Mouse (Mus musculus) myocyte (in vitro differentiated cells): ENCODE measurements at regions not wholly inside any gene's neighbourhood (a gene's known extent, or its start where the extent isn't known, plus 50 kb on each side); places are given as distances from the start of the nearest gene placed in this dataset.

ENCODE experiments used
- H3K27me3 ChIP-seq: one replicate; pipeline ENCODE4 v1.6.1; 2011; ENCODE audit not compliant: control insufficient read depth, insufficient read depth, insufficient read length
- H3K36me3 ChIP-seq: one replicate; pipeline ENCODE4 v1.6.1; 2011; ENCODE audit not compliant: control insufficient read depth, insufficient read depth
- H3K4me2 ChIP-seq: one replicate; pipeline ENCODE4 v1.6.1; 2011; ENCODE audit warnings: low read depth, control low read depth
- H3K4me3 ChIP-seq: one replicate; pipeline ENCODE4 v1.5.1; 2011; ENCODE audit warnings: mild to moderate bottlenecking, control low read depth, moderate library complexity
- H3K79me2 ChIP-seq: one replicate; pipeline ENCODE4 v1.6.1; 2011; ENCODE audit not compliant: control insufficient read depth, insufficient read depth
- H3ac ChIP-seq: one replicate; pipeline ENCODE4 v1.6.1; 2011; ENCODE audit not compliant: control insufficient read depth, insufficient read length
- CEBPB ChIP-seq: IDR thresholded peaks from 2 replicates; pipeline ENCODE4 v1.6.1; 2011; ENCODE audit warnings: mild to moderate bottlenecking, moderate library complexity; ENCODE audit not compliant: poor library complexity, insufficient read depth, severe bottlenecking
- E2F4 ChIP-seq: IDR thresholded peaks from one replicate; pipeline ENCODE4 v1.6.1; 2011; ENCODE audit warnings: mild to moderate bottlenecking, control low read depth, moderate library complexity; ENCODE audit not compliant: insufficient read depth
- MAX ChIP-seq: IDR thresholded peaks from one replicate; pipeline ENCODE4 v1.6.1; 2011; ENCODE audit warnings: low read depth, mild to moderate bottlenecking, control low read depth
- MYOD1 ChIP-seq, 3 experiments: IDR thresholded peaks; one replicate each; pipeline ENCODE4 v1.6.1; 2011; ENCODE audit warnings: control low read depth in 2 of 3, low read depth in 2 of 3, mild to moderate bottlenecking in 2 of 3, moderate library complexity in 1 of 3; ENCODE audit not compliant: insufficient read length in 2 of 3, control insufficient read depth in 1 of 3
- MYOG ChIP-seq, 3 experiments: IDR thresholded peaks; one replicate each; pipeline ENCODE4 v1.6.1; 2011; ENCODE audit warnings: control low read depth in 2 of 3, low read depth in 2 of 3, mild to moderate bottlenecking in 2 of 3; ENCODE audit not compliant: insufficient read length in 2 of 3, control insufficient read depth in 1 of 3, insufficient read depth in 1 of 3
- POLR2A ChIP-seq: IDR thresholded peaks from one replicate; pipeline ENCODE4 v1.6.1; 2011; ENCODE audit warnings: low read depth, mild to moderate bottlenecking, control low read depth, moderate library complexity; ENCODE audit not compliant: insufficient read length
- POLR2AphosphoS2 ChIP-seq: IDR thresholded peaks from one replicate; pipeline ENCODE4 v1.6.1; 2011; ENCODE audit warnings: low read depth, control low read depth; ENCODE audit not compliant: insufficient read length
- REST ChIP-seq: IDR thresholded peaks from one replicate; pipeline ENCODE4 v1.6.1; 2011; ENCODE audit warnings: mild to moderate bottlenecking, control low read depth, moderate library complexity; ENCODE audit not compliant: insufficient read depth, insufficient read length
- SRF ChIP-seq: IDR thresholded peaks from one replicate; pipeline ENCODE4 v1.6.1; 2011; ENCODE audit warnings: low read depth; ENCODE audit not compliant: control insufficient read depth, insufficient read length
- TCF12 ChIP-seq: IDR thresholded peaks from one replicate; pipeline ENCODE4 v1.6.1; 2011; ENCODE audit warnings: mild to moderate bottlenecking, control low read depth; ENCODE audit not compliant: poor library complexity, insufficient read depth, severe bottlenecking
- TCF3 ChIP-seq: IDR thresholded peaks from one replicate; pipeline ENCODE4 v1.6.1; 2011; ENCODE audit warnings: low read depth, control low read depth; ENCODE audit not compliant: insufficient read length
- USF1 ChIP-seq: IDR thresholded peaks from one replicate; pipeline ENCODE4 v1.6.1; 2011; ENCODE audit warnings: low read depth, mild to moderate bottlenecking, control low read depth, moderate library complexity

DNA sequence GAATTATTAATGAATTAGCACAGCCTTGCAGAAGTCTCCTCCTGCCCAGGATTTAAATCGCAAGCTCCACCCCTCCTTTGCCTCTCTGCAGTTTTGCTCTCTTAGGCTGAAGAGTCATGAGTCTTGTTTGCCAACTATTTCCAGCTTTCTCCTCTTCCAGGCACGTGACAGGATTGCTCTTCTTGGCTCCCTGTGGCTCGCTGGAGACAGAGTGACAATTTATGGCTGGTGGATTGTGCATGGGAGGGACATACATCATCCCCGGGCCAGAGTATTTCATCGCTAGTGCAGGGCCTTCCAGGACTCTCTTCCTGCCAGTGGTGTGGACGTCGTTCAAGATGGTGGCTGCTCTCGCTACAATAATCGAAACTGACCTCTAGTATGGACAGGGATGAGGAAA lies 63.4 kb downstream of the Adm start:
- no peaks in the 10 kb centered on the region for H3K79me2 ChIP-seq
- H3K27me3 ChIP-seq, result no peaks in the 10 kb centered on the region
- H3ac ChIP-seq, result no peak overlapping the region
- no peaks in the 10 kb centered on the region for H3K36me3 ChIP-seq
- TF ChIP-seq USF1 (no peak), E2F4 (no peak), TCF12 (no peak), MYOD1 (IDR thresholded peaks at IDR 0.05; ENCODE audit: control insufficient read depth in 1 of 3, insufficient read length in 2 of 3, low read depth in 2 of 3) (no peak), POLR2AphosphoS2 (no peak), MAX (no peak), POLR2A (no peak), REST (no peak), CEBPB (no peak), SRF (no peak), TCF3 (no peak), MYOG (IDR thresholded peaks at IDR 0.05; ENCODE audit: control insufficient read depth in 1 of 3, insufficient read depth in 1 of 3, insufficient read length in 2 of 3, low read depth in 2 of 3) (no peak)
- no peak overlapping the region for H3K4me2 ChIP-seq
- H3K4me3 ChIP-seq, result no peak overlapping the region

DNA sequence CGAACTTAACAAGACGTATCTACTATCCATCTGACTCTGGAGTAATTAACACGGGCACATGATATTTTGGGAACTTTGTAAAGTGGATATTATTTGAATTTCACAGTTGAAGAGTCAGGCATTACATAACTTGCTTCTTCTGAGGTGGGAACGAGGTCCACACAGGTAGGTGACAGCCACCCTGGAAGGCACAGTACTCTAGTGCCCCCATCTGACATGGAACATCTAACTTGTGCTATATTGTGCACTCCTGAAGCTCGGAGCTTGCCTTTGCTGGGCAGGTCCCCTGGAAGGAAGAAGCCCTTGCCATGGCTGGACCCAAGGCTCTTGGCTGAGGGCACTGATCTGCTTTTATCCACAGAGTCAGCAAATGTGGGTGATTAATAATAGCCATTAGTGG lies 66.8 kb downstream of the Adm start:
- TF ChIP-seq MYOG (IDR thresholded peaks at IDR 0.05; ENCODE audit: control insufficient read depth in 1 of 3, insufficient read depth in 1 of 3, insufficient read length in 2 of 3, low read depth in 2 of 3) (no peak), POLR2AphosphoS2 (no peak), MYOD1 (IDR thresholded peaks at IDR 0.05; ENCODE audit: control insufficient read depth in 1 of 3, insufficient read length in 2 of 3, low read depth in 2 of 3) (no peak), SRF (no peak), TCF12 (no peak), TCF3 (no peak), E2F4 (no peak), CEBPB (no peak), POLR2A (no peak), REST (no peak), MAX (no peak), USF1 (no peak)

DNA sequence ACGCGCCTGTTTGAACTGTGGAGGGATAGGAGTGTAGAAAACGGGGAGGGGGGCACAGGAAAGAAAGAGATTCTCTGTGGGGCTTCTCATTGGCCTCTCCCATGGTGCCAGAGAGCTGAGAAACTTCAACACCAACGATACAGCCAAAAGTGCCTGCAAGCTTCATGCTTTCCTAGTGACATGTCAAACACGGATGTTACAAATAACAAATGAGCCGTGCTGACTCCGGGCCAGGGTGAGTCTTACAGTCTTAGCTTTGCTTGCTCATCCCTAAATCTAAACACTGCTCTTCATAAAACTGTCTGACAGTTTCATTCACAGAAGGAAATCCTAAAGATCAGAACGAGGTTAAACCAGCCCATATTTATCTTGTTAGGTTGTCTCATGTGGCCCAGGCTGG lies 68.3 kb downstream of the Adm start:
- TF ChIP-seq REST (no peak), USF1 (no peak), MYOG (IDR thresholded peaks at IDR 0.05; ENCODE audit: control insufficient read depth in 1 of 3, insufficient read depth in 1 of 3, insufficient read length in 2 of 3, low read depth in 2 of 3) (no peak), SRF (no peak), POLR2AphosphoS2 (no peak), MAX (no peak)
- Histone ChIP-seq H3K79me2 (no peaks in the 10 kb centered on the region), H3K36me3 (no peaks in the 10 kb centered on the region), H3K27me3 (no peaks in the 10 kb centered on the region), H3ac (no peak overlapping the region), H3K4me2 (no peak overlapping the region), H3K4me3 (no peak overlapping the region)

More for the DNA sequence above, 66.8 kb downstream of the Adm start:
- H3K79me2 ChIP-seq, result no peaks in the 10 kb centered on the region
- H3K36me3 ChIP-seq, result no peaks in the 10 kb centered on the region
- H3K4me3 ChIP-seq, result no peak overlapping the region
- H3K4me2 ChIP-seq, result no peak overlapping the region
- no peaks in the 10 kb centered on the region for H3K27me3 ChIP-seq
- H3ac ChIP-seq, result no peak overlapping the region

DNA sequence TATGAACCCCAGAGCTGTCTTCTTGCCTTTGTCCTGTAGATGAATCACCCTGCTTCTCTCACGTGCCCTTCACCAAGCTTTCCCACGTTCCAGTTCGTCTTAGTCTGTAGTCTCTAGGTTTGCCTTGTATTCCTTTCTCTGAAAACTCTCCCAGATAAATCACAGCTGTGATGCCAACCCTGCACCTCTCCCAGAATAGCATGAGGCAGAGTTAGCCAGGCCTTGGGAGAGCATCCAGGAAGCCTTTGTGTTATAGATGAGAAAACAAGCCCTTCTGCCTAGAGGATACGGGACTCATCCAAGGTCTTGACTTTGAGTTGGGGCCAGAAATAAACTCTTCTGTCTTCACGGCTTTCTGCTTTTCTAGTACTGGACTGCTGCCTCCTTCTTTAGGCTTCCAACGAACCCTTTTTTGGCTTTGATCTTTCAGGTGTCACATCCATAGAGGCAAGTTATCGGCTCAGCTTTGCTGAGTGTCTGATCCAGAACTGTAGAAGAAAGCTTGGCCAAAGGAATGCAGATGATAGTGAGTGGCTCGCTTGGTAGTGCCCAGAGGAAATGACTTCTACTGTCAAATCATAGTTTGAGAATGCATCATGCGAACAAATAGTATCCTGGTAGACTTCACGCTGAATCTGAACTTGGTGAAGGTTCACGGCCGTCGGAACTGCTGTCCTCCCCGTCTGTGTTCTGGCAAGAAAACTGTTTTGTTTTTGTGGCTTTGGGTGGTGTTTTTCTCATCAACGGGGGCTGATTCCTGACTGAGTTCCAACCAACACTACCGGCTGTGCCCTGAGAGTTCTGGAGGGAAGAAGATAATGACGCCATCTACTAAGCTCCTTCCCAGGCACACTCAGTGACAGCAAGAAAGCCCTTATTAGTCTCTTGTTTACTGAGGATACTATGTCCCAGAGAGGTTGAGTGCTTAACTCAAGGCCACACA lies 69.5 kb upstream of the Ampd3 start:
- Histone ChIP-seq H3K79me2 (no peaks in the 10 kb centered on the region), H3K4me2 (no peak overlapping the region), H3K36me3 (no peaks in the 10 kb centered on the region), H3K4me3 (no peak overlapping the region), H3K27me3 (no peaks in the 10 kb centered on the region), H3ac (no peak overlapping the region)
- no peak for TF ChIP-seq MAX
- no peak for TF ChIP-seq TCF3
- no peak for TF ChIP-seq E2F4
- no peak for TF ChIP-seq POLR2AphosphoS2
- no peak for TF ChIP-seq MYOD1 (IDR thresholded peaks at IDR 0.05; ENCODE audit: control insufficient read depth in 1 of 3, insufficient read length in 2 of 3, low read depth in 2 of 3)
- no peak for TF ChIP-seq SRF
- TF ChIP-seq CEBPB, result no peak

DNA sequence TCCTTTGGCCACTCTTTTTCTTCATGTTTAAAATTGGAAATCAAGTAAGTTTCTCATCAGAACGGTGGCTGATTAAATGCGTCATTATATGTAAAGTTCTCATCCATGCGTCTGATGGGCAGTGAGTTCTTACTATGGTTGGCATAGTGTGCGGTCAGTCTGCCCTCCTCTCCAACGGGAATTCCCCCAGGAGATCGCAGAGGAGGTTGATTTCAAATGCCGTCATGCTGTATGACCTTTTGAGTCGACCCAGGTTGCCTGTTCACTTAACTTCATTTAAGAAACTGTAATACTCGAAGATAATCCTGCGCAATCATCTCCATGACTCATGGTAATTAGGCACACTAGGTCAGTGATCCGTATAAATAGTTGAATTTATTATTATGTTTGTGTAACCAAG lies 68.4 kb upstream of the Ampd3 start:
- H3K27me3 ChIP-seq, result no peaks in the 10 kb centered on the region
- no peak overlapping the region for H3K4me2 ChIP-seq
- no peak overlapping the region for H3ac ChIP-seq
- no peak overlapping the region for H3K4me3 ChIP-seq
- H3K79me2 ChIP-seq, result no peaks in the 10 kb centered on the region
- no peaks in the 10 kb centered on the region for H3K36me3 ChIP-seq
- TF ChIP-seq REST, result no peak
- TF ChIP-seq TCF12, result no peak
- TF ChIP-seq MYOG (IDR thresholded peaks at IDR 0.05; ENCODE audit: control insufficient read depth in 1 of 3, insufficient read depth in 1 of 3, insufficient read length in 2 of 3, low read depth in 2 of 3), result no peak
- TF ChIP-seq SRF, result no peak
